Mouse (Mus musculus): ENCODE measurements around the gene Tex46.
A peak's percentile ranks its signal among the peaks of the same experiment; 100 is the strongest.

Gene Tex46

DNA sequence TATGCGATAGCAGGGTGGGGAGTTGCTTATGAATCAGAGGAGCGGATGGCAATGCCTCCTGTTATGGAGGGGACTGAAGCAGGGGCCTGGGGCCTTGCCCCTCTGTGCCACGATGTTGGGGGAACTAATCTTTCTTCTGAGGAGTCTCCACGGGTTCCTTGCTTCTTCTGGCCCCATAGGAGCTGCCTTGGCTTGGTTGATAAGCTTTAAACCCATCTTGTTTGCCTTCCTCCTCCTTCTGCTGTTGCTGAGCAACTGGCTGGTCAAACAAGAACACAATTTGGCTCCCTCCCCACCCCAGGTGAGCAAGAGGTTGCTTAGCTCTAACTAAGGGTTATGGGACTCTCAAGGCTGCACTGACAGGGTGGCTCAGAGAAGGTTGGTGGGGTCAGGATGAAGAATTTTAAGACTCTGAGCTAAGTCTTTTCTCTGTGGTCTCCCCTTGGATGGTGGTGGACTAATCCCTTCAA lies at the start of gene Tex46:
Gene Tex46 (plus strand): TSS at position 51 of the 470 bp plus-strand sequence.
- DNase-seq (ENCODE audit: low spot score in 2 of 2) = no peak

- DNase-seq (ENCODE audit: low spot score in 2 of 2) = no peak
Observed at GRCm38 (mm10) chr4:136562755-136563154, 47.5 kb upstream of the Tex46 start.

GRCm38 (mm10) chr4:136568629-136569028 lies 41.6 kb upstream of the Tex46 start:
- DNase-seq (ENCODE audit: low spot score in 2 of 2) = no peak

- DNase-seq (ENCODE audit: low spot score in 2 of 2) = no peak
Observed at GRCm38 (mm10) chr4:136569998-136570397, 40.2 kb upstream of the Tex46 start.

- DNase-seq (ENCODE audit: low spot score in 2 of 2) = no peak
Observed at GRCm38 (mm10) chr4:136581885-136582284, 28.4 kb upstream of the Tex46 start.

- DNase-seq (ENCODE audit: low spot score in 2 of 2) = no peak
Observed at GRCm38 (mm10) chr4:136587221-136587827, 22.9 kb upstream of the Tex46 start.

GRCm38 (mm10) chr4:136588003-136588402 lies 22.2 kb upstream of the Tex46 start:
- no peak for DNase-seq (ENCODE audit: low spot score in 2 of 2)

DNA sequence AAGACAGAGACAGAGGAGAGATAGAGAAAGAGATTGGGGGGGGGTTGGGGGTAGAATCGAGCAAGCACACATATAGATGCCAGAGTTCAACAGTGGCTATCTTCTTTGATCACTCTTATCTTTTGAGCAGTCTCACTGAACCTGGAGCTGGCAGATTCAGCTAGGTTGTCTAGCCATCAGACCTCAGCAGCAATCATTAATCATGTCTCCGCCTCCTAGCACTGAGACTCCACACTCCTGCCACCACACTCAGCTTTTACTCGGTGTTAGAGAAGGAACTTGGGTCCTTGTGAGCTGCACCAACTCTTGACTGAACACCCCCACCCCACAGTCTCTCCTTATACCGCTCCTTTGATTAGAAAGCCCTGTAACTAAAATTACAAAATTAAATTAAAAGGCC lies 18.1 kb upstream of the Tex46 start:
- no peak for DNase-seq (ENCODE audit: low spot score in 2 of 2)

DNA sequence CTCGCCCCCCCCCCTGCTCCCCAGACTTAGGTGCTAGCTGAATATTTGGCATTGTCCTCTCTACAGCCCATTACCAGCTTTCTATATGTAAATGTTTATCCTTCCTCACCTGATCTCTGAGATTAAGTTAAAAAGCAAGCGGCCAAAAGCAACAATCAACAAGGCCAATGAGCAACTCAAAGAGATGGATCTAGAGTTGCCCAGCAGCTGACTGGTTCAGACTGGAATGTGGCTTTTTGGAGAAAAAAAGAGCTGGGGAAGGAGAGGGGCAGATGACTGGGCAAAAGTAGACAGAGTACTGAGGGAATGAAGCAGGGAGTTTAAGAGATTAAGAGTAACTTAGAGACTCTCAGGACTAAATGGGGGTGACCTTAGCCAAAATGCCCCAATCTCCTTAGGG lies 16.2 kb upstream of the Tex46 start:
- no peak for DNase-seq (ENCODE audit: low spot score in 2 of 2)

GRCm38 (mm10) chr4:136595221-136595620 lies 15.0 kb upstream of the Tex46 start:
- no peak for DNase-seq (ENCODE audit: low spot score in 2 of 2)

DNA sequence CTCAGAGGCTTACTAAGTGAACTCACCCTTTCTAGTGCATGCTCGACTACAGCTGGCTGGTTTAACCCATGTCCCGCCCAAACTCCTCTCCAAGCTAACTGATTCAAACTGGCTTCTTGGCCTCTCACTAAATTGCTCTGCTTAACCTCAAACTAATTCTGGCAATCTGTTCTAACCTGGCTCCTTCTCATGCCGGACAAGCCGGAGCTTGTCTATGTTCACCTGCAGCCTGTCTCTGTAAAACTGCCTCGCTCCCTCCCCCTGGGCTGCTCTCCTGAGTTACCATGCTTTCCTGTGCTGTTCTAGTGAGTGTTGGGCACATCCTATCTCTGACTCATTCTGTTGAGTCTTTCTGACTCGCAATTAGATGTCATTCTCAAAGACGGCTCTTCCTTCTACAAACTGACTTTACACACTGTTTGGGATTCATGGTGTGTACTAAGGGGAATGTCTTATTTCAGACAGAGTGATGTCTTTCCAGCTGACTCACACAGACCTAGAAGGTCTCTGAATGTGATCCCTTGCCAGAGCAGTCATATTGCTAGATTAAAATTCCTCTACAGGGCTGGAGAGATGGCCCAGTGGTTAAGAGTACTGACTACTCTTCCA lies 11.9 kb upstream of the Tex46 start:
- no peak for DNase-seq (ENCODE audit: low spot score in 2 of 2)

DNA sequence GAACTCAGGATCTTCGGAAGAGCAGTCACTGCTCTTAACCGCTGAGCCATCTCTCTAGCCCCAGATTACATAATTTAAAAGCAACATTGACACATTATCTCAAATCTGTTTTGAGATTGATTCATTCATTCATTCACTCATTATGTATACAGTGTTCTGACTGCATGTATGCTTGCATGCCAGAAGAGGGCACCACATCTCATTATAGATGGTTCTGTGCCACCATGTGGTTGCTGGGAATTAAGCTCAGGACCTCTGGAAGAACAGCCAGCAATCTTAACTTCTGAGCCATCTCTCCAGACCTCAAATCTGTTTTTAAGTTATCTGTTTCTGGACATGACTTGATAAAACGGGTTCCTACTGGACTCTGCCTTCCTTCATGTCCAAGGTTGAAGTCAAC lies 10.4 kb upstream of the Tex46 start:
- no peak for DNase-seq (ENCODE audit: low spot score in 2 of 2)

DNA sequence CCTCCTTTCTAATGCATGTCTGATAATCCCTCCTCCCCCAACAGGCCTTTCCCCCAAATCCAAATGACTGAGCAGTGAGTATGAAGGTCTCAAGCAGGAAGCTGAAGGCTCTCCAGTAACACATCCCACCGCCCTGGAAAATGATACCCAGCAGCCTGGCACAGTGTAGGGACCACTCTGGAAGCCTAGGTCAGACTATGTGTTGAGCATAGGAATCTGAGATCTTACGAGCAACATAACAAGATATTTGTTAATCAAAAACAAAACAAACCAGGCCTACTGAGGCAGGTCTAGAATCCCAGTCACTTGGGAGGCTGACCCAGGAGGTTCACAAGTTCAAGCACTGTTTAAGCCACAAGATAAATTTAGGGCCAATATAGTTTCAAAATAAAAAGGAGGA lies 9.7 kb upstream of the Tex46 start:
- no peak for DNase-seq (ENCODE audit: low spot score in 2 of 2)

GRCm38 (mm10) chr4:136601476-136601875 lies 8.8 kb upstream of the Tex46 start:
- DNase-seq (ENCODE audit: low spot score in 2 of 2) = peak in 1 of 2 experiments; percentile 25

DNA sequence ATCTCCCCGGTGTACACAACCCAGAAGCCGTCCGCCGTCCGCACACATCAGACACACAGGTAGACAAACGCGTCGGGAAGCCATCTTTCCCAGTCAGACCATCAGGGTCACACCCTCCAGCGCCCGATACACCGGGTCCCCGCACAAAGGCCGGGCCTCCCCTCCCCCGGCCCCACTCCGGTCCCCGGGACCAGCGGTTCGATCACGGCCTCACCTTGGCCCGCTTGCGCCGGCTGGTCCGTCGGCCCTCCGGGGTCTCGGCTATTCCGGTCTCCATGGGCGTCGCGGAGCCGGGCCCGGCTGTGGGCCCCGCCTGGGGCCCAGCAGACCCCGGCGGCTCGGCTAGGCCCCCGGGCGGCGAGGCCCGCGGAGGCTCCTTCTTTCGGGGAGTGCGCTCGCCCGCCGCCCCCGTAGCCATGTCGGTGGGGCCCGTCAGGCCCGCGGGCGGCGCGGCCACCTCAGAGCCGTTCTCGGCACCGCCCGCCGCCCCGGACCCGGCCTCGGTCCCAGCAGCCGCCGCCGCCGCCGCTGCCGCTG lies 8.2 kb upstream of the Tex46 start:
- DNase-seq (ENCODE audit: low spot score in 2 of 2) = peak in 1 of 2 experiments; percentile 16

DNA sequence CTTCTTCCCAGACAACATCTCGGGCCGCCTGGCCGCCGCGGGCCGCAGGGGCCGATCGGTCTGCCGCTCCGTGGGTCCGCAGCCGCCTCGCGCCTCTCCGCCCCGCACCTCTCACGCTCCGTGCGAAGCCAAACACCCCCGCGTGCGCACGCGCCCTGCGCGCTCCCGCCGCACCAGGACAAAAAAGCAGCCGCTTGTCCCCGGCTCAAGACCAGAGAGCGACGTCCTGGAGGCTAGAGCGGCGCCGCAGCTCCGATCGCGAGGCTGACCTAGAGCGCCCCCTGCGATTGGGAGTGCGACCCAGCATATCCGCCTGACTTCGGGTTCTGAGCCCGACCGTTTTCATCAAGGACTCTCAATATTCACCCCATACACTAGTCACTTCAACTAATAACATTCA lies 7.7 kb upstream of the Tex46 start, which contains the start of gene Kdm1a:
Gene Kdm1a (minus strand): TSS at position 156 of the 400 bp plus-strand sequence.
- DNase-seq (ENCODE audit: low spot score in 2 of 2) = peak; percentile 88 to 91

DNA sequence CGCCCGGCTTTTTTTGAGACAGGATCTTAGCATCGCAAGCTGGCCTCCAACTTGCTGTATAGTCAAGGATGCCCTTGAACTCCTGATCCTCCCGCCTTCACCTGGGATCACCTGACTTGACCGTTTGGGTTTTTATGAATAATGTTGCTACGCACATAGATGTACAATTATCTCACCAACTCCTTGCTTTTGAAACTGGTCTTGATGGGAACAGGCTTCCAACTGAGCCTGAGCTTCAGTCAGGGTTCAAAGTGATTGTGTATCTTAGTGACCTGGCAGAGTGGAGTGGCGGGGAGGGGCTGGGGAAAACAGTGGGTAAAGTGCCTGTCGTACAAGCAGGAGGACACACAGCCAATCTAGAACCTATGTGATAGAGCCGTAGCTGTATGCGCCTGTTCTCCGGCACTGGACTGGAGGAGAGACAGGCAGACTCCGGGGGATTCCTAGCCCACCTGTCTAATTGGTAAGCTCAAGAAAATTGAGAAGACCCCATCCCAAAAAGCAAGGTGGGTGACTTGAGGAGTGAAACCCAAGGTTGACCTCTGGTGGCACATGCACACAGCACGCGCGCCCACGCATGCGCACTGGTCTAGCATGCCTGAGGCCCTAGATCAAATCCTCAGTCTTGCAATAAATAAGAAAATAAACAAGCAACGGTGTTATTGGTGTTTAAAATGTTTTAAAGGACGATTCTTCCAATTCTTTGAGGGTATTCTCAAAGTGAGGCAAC lies 4.3 kb upstream of the Tex46 start:
- no peak for DNase-seq (ENCODE audit: low spot score in 2 of 2)

DNA sequence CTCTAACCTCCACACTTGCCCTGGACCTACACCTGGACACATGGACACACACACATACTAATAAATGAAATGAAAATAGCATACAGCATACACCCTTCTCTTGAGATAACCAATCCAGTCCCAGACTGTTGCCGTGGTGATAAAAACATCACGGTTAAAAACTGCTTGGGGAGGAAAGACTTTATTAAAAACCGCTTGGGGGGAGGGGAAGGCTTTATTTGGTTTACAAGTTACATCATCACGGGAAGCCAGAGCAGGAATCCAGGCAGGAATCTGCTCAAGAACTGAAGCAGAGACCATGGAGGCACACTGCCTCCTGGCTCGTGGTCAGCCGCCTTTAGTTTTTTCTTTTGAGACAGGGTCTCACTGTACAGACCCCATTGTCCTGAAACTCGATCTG lies 3.4 kb downstream of the Tex46 start:
- DNase-seq (ENCODE audit: low spot score in 2 of 2) = no peak

DNA sequence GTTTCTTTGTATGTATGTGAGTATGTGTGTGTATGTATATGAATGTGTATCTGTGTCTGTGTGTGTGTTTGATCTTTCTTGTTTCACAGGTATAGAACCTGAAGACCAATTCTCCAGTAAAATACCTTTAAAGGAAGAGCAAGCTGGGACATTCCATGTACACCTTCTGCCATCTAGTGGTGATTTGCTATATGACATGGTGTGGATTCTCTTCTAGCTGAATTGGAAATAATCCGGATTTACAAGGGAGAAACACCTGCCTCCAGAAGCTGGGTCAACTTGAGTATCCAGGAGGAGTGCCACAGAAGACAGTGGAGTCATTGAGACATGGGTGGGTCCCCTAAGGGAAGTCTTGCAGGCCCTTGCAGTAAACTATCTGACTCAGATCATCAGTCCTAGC lies 11.1 kb downstream of the Tex46 start:
- no peak for DNase-seq (ENCODE audit: low spot score in 2 of 2)

DNA sequence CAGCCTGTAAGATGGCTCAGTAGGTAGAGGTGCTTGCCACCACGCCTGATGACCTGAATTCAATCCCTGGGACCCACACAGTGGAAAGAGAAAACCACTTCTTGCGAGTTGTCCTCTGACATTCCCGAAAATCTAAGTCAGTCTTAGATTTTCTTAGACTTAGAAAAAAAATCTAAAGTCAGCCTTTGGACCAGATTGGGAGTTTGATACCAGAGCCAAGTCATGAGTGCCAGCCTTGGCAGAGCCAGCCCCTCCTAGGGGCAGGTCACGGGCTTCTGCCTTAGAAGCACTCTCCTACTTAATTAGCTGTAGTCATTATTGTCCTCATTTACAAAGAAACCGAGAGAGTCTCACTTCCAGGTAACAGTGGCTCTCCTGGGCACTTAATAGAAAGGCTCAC lies 11.7 kb downstream of the Tex46 start:
- DNase-seq (ENCODE audit: low spot score in 2 of 2) = no peak

GRCm38 (mm10) chr4:136622388-136622787 lies 12.2 kb downstream of the Tex46 start, which contains the start of gene Lactbl1:
Gene Lactbl1, plus strand, starts transcription at chr4:136622621.
- DNase-seq (ENCODE audit: low spot score in 2 of 2) = no peak

GRCm38 (mm10) chr4:136626590-136626989 lies 16.4 kb downstream of the Tex46 start:
- no peak for DNase-seq (ENCODE audit: low spot score in 2 of 2)

Data from right cerebral cortex, postnatal 36 days (tissue).